In the genomic region with DNA sequence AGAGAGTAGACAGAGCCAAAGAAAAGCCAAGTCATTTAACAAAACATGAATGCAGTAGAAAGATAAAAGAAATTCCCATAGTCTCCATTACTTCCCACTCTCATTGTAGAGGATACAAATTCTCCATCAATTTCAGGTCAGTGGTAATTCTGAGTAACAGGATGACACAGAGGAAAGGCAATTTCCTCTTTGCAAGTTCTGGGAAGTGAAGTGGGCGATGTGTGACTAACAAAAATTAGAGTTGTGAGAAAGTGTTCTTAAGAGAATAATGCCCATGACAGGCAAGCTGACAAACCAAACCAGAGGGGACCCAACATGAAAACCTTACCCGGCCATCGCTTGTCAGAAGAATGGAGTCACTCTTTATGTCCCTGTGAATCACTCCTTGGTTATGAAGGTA, we compare ENCODE assay signal across 29 mouse cellular contexts. TPM values are rescaled to one million over a fixed set of nuclear protein-coding genes. Genes with fewer than 3 reads are reported as not detected.
DNase-seq lines count a peak whose midpoint lies in the region; ATAC-seq lines count a peak whose summit lies in the region.
"Had no signal": no experiment of that assay in that cellular context is flagged by ENCODE, and none has a peak within 500 bp of the region (broad histone marks: within the 10 kb centered on the region; RNA-seq: fewer than 3 reads in every experiment).

No protein-coding gene starts in this region.

- no peaks in the 10 kb centered on the region for H3K27me3 ChIP-seq in midbrain, embryonic 11.5 days (ENCODE audit: control insufficient read depth, insufficient read depth, low read length)
- H3K27me3 ChIP-seq in midbrain, embryonic 15.5 days (replicated peaks), result no peaks in the 10 kb centered on the region
- H3K27me3 ChIP-seq: CH12.LX had no signal

- WGBS in midbrain, embryonic 11.5 days, result 92% methylated on average over 3 of the region's 3 CpGs
- WGBS in midbrain, embryonic 15.5 days, result 91% methylated on average over 3 of the region's 3 CpGs

- no peaks in the 10 kb centered on the region for H3K9me3 ChIP-seq in midbrain, embryonic 11.5 days (ENCODE audit: control insufficient read depth, low read length)
- H3K9me3 ChIP-seq in midbrain, embryonic 15.5 days, result no peaks in the 10 kb centered on the region

- H3K4me2 ChIP-seq in midbrain, embryonic 11.5 days, result no peak overlapping the region
- H3K4me2 ChIP-seq in midbrain, embryonic 15.5 days, result no peak overlapping the region

- no peaks in the 10 kb centered on the region for H3K36me3 ChIP-seq in midbrain, embryonic 11.5 days (ENCODE audit: control insufficient read depth, insufficient read depth, low read length)
- no peaks in the 10 kb centered on the region for H3K36me3 ChIP-seq in midbrain, embryonic 15.5 days (replicated peaks)
- H3K36me3 ChIP-seq: G1E had no signal

- no peak for DNase-seq in frontal cortex, postnatal 10 days (ENCODE audit: low spot score in 2 of 2)
- peak; percentile 57 for DNase-seq in midbrain, embryonic 11.5 days (ENCODE audit: low spot score, missing footprints)
- peak; percentile 36 for DNase-seq in Muller cell, postnatal 12 days (ENCODE audit: inconsistent ontology term)
- DNase-seq in brain, adult 2 months (ENCODE audit: low read depth, low spot score), result peak; percentile 54
- DNase-seq in ovary, adult 18-20 months (ENCODE audit: low spot score), result no peak
- DNase-seq: adrenal gland, adult 2 months; adrenal gland, adult 8-10 months; adrenal gland, postnatal 10 days; adrenal gland, postnatal 14 days; adrenal gland, postnatal 25 days; adrenal gland, postnatal 36 days; B cell, adult 2 months; cerebellum, adult 11 months; cerebellum, adult 11-12 months; cerebellum, adult 18-20 months; cerebellum, adult 2 months had no signal

- no peak overlapping the region for H3K27ac ChIP-seq in midbrain, embryonic 11.5 days (ENCODE audit: low read depth, low read length)
- H3K27ac ChIP-seq in midbrain, embryonic 15.5 days, result no peak overlapping the region

- ATAC-seq in frontal cortex, adult (ENCODE audit: low TSS enrichment), result peak; percentile 60
- no peak for ATAC-seq in midbrain, embryonic 11.5 days (ENCODE audit: low FRiP score)
- ATAC-seq in midbrain, embryonic 15.5 days (replicated peaks), result no peak
- ATAC-seq in megakaryocyte-erythroid progenitor cell, adult 5-6 weeks (replicated peaks; ENCODE audit: low FRiP score, low TSS enrichment, poor library complexity, severe bottlenecking), result no peak
- ATAC-seq: activated CD4-positive, CD25-positive, alpha-beta regulatory T cell, adult 4 months; CD4-positive, CD25-positive, alpha-beta regulatory T cell, adult 4 months; Patski had no signal

- no peak overlapping the region for H3K9ac ChIP-seq in midbrain, embryonic 11.5 days (ENCODE audit: low read length)
- no peak overlapping the region for H3K9ac ChIP-seq in midbrain, embryonic 15.5 days

- H3K4me3 ChIP-seq in midbrain, embryonic 11.5 days (ENCODE audit: low read depth, low read length), result no peak overlapping the region
- H3K4me3 ChIP-seq in midbrain, embryonic 15.5 days, result no peak overlapping the region

- no peaks in the 10 kb centered on the region for H3K4me1 ChIP-seq in midbrain, embryonic 11.5 days (ENCODE audit: control insufficient read depth, insufficient read depth, low read length)
- H3K4me1 ChIP-seq in midbrain, embryonic 15.5 days, result no peaks in the 10 kb centered on the region

RNA-seq across cellular contexts. Expression of a gene that starts 45.1 kb away (rescaled TPM):
- 5.1 and 5.3 TPM in 2 replicates for polyA plus RNA-seq in midbrain, embryonic 11.5 days (2014; fragmentation: Nextera tagmentation; extraction: Ambion mirVana)
- polyA plus RNA-seq in midbrain, embryonic 15.5 days (2015; fragmentation: Nextera tagmentation; extraction: Ambion mirVana), result 7.1 TPM in 2 replicates
- total RNA-seq in megakaryocyte-erythroid progenitor cell, adult 5-6 weeks (2014; fragmentation: Nextera tagmentation), result not detected in 2 replicates
- total RNA-seq in megakaryocyte-erythroid progenitor cell, adult 5-6 weeks (2017), result not detected in 2 replicates
- total RNA-seq: adrenal gland, adult 18-20 months; adrenal gland, adult 2 months; adrenal gland, postnatal 10 days; adrenal gland, postnatal 14 days; adrenal gland, postnatal 25 days; adrenal gland, postnatal 36 days; adrenal gland, postnatal 4 days; CH12.LX; ES-E14; MEL had no signal
- polyA plus RNA-seq: activated CD4-positive, CD25-positive, alpha-beta regulatory T cell, adult 4 months; adrenal gland, adult 2 months; C2C12; CD4-positive, CD25-positive, alpha-beta regulatory T cell, adult 4 months; G1E; Patski had no signal

Comparison
In these comparisons a context has a peak if more than half of its experiments do, and no peak if none do; other contexts are left out.
1. DNase-seq: peak in midbrain, embryonic 11.5 days (single experiment), Muller cell, postnatal 12 days (single experiment) and brain, adult 2 months (single experiment); none in frontal cortex, postnatal 10 days (0 of 2) and ovary, adult 18-20 months (single experiment).